Mouse (Mus musculus): ENCODE data around the gene Rpl38. TPM values are rescaled to one million over a fixed set of nuclear protein-coding genes. Genes with fewer than 3 reads are reported as not detected.
"Not testable (repeated sequence)": the region's sequence is repeated elsewhere in the genome, so short reads cannot be mapped to it uniquely, and the experiment has no call there.

Rpl38 gene
- total RNA-seq, 4 experiments from 2014 or later = 1,051 to 1,434 (median 1,137) TPM

GRCm38 (mm10) chr11:114657737-114658136 is 10.6 kb upstream of the Rpl38 start:
- no peak for DNase-seq

GRCm38 (mm10) chr11:114662161-114662560 is 6.2 kb upstream of the Rpl38 start:
- no peak for DNase-seq

GRCm38 (mm10) chr11:114662746-114663362 is 5.5 kb upstream of the Rpl38 start:
- no peak for DNase-seq

GRCm38 (mm10) chr11:114664164-114664563 is 4.2 kb upstream of the Rpl38 start:
- no peak for DNase-seq

GRCm38 (mm10) chr11:114665463-114665862 is 2.9 kb upstream of the Rpl38 start:
- DNase-seq = no peak

- no peak for DNase-seq
Observed at GRCm38 (mm10) chr11:114666786-114667185, 1.5 kb upstream of the Rpl38 start.

GRCm38 (mm10) chr11:114667236-114667931 is 940 bp upstream of the Rpl38 start:
- DNase-seq = no peak

GRCm38 (mm10) chr11:114667932-114668285 is 415 bp upstream of the Rpl38 start:
- DNase-seq = not testable (repeated sequence)

GRCm38 (mm10) chr11:114668741-114669623 is 658 bp downstream of the Rpl38 start:
- DNase-seq = peak; percentile 77

- no peak for DNase-seq
Observed at GRCm38 (mm10) chr11:114669651-114670168, 1.4 kb downstream of the Rpl38 start.

- no peak for DNase-seq
Observed at GRCm38 (mm10) chr11:114671147-114671546, 2.8 kb downstream of the Rpl38 start.

GRCm38 (mm10) chr11:114672794-114673718 is 4.7 kb downstream of the Rpl38 start:
- DNase-seq = no peak

- no peak for DNase-seq
Observed at GRCm38 (mm10) chr11:114673719-114674050, 5.4 kb downstream of the Rpl38 start.

- DNase-seq = no peak
Observed at GRCm38 (mm10) chr11:114674180-114674579, 5.9 kb downstream of the Rpl38 start.

GRCm38 (mm10) chr11:114674796-114675195 is 6.5 kb downstream of the Rpl38 start:
- DNase-seq = not testable (repeated sequence)

GRCm38 (mm10) chr11:114675341-114675825 is 7.1 kb downstream of the Rpl38 start, which contains the start of gene Ttyh2:
Ttyh2 (plus strand) TSS chr11:114675431.
- peak; percentile 87 for DNase-seq

- DNase-seq = no peak
Observed at GRCm38 (mm10) chr11:114675826-114676401, 7.6 kb downstream of the Rpl38 start.

GRCm38 (mm10) chr11:114676431-114676830 is 8.1 kb downstream of the Rpl38 start:
- DNase-seq = peak; percentile 63

- DNase-seq = no peak
Observed at GRCm38 (mm10) chr11:114676896-114677530, 8.7 kb downstream of the Rpl38 start.

GRCm38 (mm10) chr11:114679582-114679981 is 11.3 kb downstream of the Rpl38 start:
- DNase-seq = no peak

GRCm38 (mm10) chr11:114680291-114680690 is 12.0 kb downstream of the Rpl38 start:
- peak; percentile 82 for DNase-seq
